Mouse (Mus musculus) heart, postnatal 36 days (tissue): ENCODE measurements at regions not wholly inside any gene's neighbourhood (a gene's known extent, or its start where the extent isn't known, plus 50 kb on each side); places are given as distances from the start of the nearest gene placed in this dataset.
"Not testable (repeated sequence)": the region's sequence is repeated elsewhere in the genome, so short reads cannot be mapped to it uniquely, and the experiment has no call there.

Experiments used
- DNase-seq, 2 experiments: peaks; one replicate each; pipeline ENCODE4 v3.0.0; 2021 to 2022
- intact Hi-C: fragments of 180-260 bp; cut with DNase I; formaldehyde crosslinking; loops from one replicate; pipeline ENCODE4 v1.15.1; 2025

GRCm38 (mm10) chr9:90999178-90999577, 363.0 kb upstream of the Zic4 start:
- intact Hi-C loops: no loop called here
- no peak for DNase-seq

GRCm38 (mm10) chr9:91004214-91004613, 358.0 kb upstream of the Zic4 start:
- DNase-seq: no peak
- intact Hi-C loops: no loop called here

GRCm38 (mm10) chr9:91040546-91040945, 321.7 kb upstream of the Zic4 start:
- intact Hi-C loops: no loop called here
- no peak for DNase-seq

GRCm38 (mm10) chr9:91048569-91048968, 313.6 kb upstream of the Zic4 start:
- intact Hi-C loops: no loop called here
- DNase-seq: no peak

GRCm38 (mm10) chr9:91053065-91053793, 309.0 kb upstream of the Zic4 start:
- no peak for DNase-seq
- intact Hi-C loops: no loop called here

- intact Hi-C loops: no loop called here
- no peak for DNase-seq
Measured at GRCm38 (mm10) chr9:91059460-91059859, 302.8 kb upstream of the Zic4 start.

GRCm38 (mm10) chr9:91069496-91069895, 292.7 kb upstream of the Zic4 start:
- intact Hi-C loops: no loop called here
- DNase-seq: no peak

- DNase-seq: no peak
- intact Hi-C loops: no loop called here
Measured at GRCm38 (mm10) chr9:91073366-91074174, 288.6 kb upstream of the Zic4 start.

- no peak for DNase-seq
- intact Hi-C loops: no loop called here
Measured at GRCm38 (mm10) chr9:91074175-91074480, 288.1 kb upstream of the Zic4 start.

GRCm38 (mm10) chr9:91077490-91077889, 284.7 kb upstream of the Zic4 start:
- no peak for DNase-seq
- intact Hi-C loops: no loop called here

GRCm38 (mm10) chr9:91083791-91084190, 278.4 kb upstream of the Zic4 start:
- DNase-seq: no peak
- intact Hi-C loops: no loop called here

- intact Hi-C loops: no loop called here
- peak in 1 of 2 experiments; percentile 2 for DNase-seq
Measured at GRCm38 (mm10) chr9:91085923-91086322, 276.3 kb upstream of the Zic4 start.

- intact Hi-C loops: no loop called here
Measured at GRCm38 (mm10) chr9:91089348-91089747, 272.9 kb upstream of the Zic4 start.

GRCm38 (mm10) chr9:91091421-91092050, 270.7 kb upstream of the Zic4 start:
- intact Hi-C loops: no loop called here
- no peak for DNase-seq

More at GRCm38 (mm10) chr9:91089348-91089747, 272.9 kb upstream of the Zic4 start:
- DNase-seq: no peak

GRCm38 (mm10) chr9:91101614-91102407, 260.4 kb upstream of the Zic4 start:
- intact Hi-C loops: no loop called here
- DNase-seq: peak in 1 of 2 experiments; percentile 4

GRCm38 (mm10) chr9:91122441-91123035, 239.7 kb upstream of the Zic4 start:
- intact Hi-C loops: no loop called here
- DNase-seq: no peak

GRCm38 (mm10) chr9:91123208-91123607, 239.0 kb upstream of the Zic4 start:
- intact Hi-C loops: no loop called here

GRCm38 (mm10) chr9:91126630-91127245, 235.5 kb upstream of the Zic4 start:
- no peak for DNase-seq
- intact Hi-C loops: no loop called here

More at GRCm38 (mm10) chr9:91123208-91123607, 239.0 kb upstream of the Zic4 start:
- DNase-seq: no peak

GRCm38 (mm10) chr9:91128491-91128890, 233.7 kb upstream of the Zic4 start:
- DNase-seq, intact Hi-C loops: not testable (repeated sequence)
